Mouse (Mus musculus): Measurements from ENCODE around the gene Sae1.

GRCm38 (mm10) chr7:16337733-16338132 lies 49.9 kb downstream of the Sae1 start:
- TF ChIP-seq CTCF (IDR thresholded peaks at IDR 0.05; ENCODE audit: low read depth, low read length), result no peak
- TF ChIP-seq POLR2A (IDR thresholded peaks at IDR 0.05; ENCODE audit: borderline replicate concordance, low read depth, low read length), result no peak
